Mouse (Mus musculus): ENCODE data around the gene Gm11444. TPM values are rescaled to one million over a fixed set of nuclear protein-coding genes. Genes with fewer than 3 reads are reported as not detected.
A peak's percentile ranks its signal among the peaks of the same experiment; 100 is the strongest.

Gm11444 gene
- polyA plus RNA-seq, 1 experiment from 2014 or later, result not detected

DNA sequence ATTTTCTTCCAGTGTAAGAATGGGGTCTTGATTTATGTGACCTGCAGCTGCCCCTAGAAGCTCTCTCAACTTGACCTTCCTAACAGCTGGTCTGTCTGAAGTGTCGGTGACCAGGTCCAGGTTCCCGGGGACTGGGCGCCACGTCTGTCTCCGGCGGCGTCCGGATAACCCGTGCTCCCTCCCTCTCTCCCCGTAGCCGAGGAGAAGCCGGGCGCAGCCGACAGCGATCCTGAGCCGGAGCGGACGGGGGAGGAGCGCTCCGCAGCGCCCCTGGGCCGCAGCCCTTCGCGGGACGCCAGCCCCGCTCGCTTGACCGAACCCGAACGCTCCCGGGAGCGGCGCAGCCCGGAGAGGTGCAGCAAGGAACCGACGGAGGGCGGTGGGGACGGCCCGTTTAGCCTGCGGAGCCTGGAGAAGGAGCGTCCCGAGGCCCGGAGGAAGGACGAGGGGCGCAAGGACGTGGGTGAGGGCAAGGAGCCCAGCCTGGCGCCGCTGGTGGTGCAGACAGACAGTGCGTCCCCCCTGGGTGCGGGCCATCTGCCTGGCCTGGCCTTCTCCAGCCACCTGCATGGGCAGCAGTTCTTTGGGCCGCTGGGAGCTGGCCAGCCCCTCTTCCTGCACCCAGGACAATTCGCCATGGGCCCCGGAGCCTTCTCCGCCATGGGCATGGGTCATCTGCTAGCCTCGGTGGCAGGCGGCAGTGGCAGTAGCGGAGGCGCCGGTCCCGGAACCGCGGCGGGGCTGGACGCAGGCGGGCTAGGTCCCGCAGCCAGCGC is 12.3 kb downstream of the Gm11444 start:
- no peaks in the 10 kb centered on the region for H3K27me3 ChIP-seq (ENCODE audit: insufficient read depth, low read length)
- peak overlapping the region; percentile 65 for H3K4me3 ChIP-seq (replicated peaks; ENCODE audit: low read depth, low read length)
- peaks cover 4% of the 10 kb centered on the region; the same call in 1 of the 2 replicates for H3K4me1 ChIP-seq (replicated peaks; ENCODE audit: insufficient read depth, low read length)
- TF ChIP-seq CTCF (IDR thresholded peaks at IDR 0.05; ENCODE audit: low read depth), result no peak
- peak overlapping the region; percentile 85 for H3K9ac ChIP-seq (ENCODE audit: low read depth, low read length)
- WGBS, result 5% methylated on average over 67 of the region's 67 CpGs
- no peaks in the 10 kb centered on the region for H3K9me3 ChIP-seq (replicated peaks; ENCODE audit: low read length)
- ATAC-seq (replicated peaks; ENCODE audit: low FRiP score, low read depth), result no peak
- H3K27ac ChIP-seq, result peak overlapping the region; percentile 96
- peak overlapping the region; percentile 72 for H3K4me2 ChIP-seq (ENCODE audit: low read length)
- H3K36me3 ChIP-seq (ENCODE audit: insufficient read depth, low read length), result peaks cover 31% of the 10 kb centered on the region; the same call in 1 of the 2 replicates
- DNase-seq (ENCODE audit: low spot score), result peak; percentile 49

DNA sequence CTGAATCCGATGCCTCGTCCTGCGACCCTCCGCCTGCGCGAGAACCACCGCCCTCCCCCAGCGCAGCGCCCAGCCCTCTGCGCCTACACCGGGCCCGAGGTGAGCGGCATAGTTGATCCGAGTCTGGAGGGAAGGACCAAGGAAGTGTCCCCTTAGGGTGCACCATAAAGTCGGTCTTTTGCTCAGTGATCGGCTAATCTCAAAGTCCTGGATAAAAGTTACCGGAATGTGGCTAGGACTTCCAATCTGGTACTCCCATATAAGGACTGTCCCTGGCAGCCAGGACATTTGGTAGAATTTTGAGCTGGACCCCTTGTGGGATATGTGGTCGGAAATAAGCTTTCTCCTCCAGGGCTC is 12.9 kb downstream of the Gm11444 start:
- peaks cover 31% of the 10 kb centered on the region; the same call in 1 of the 2 replicates for H3K36me3 ChIP-seq (ENCODE audit: insufficient read depth, low read length)
- peak overlapping the region; percentile 65 for H3K4me3 ChIP-seq (replicated peaks; ENCODE audit: low read depth, low read length)
- DNase-seq (ENCODE audit: low spot score), result no peak
- H3K4me2 ChIP-seq (ENCODE audit: low read length), result peak overlapping the region; percentile 72
- TF ChIP-seq CTCF (IDR thresholded peaks at IDR 0.05; ENCODE audit: low read depth), result no peak
- 9% methylated on average over 18 of the region's 18 CpGs for WGBS
- no peaks in the 10 kb centered on the region for H3K9me3 ChIP-seq (replicated peaks; ENCODE audit: low read length)
- H3K27me3 ChIP-seq (ENCODE audit: insufficient read depth, low read length), result no peaks in the 10 kb centered on the region
- peak overlapping the region; percentile 96 for H3K27ac ChIP-seq
- ATAC-seq (replicated peaks; ENCODE audit: low FRiP score, low read depth), result no peak
- H3K9ac ChIP-seq (ENCODE audit: low read depth, low read length), result peak overlapping the region; percentile 85
- peaks cover 4% of the 10 kb centered on the region; the same call in 1 of the 2 replicates for H3K4me1 ChIP-seq (replicated peaks; ENCODE audit: insufficient read depth, low read length)

DNA sequence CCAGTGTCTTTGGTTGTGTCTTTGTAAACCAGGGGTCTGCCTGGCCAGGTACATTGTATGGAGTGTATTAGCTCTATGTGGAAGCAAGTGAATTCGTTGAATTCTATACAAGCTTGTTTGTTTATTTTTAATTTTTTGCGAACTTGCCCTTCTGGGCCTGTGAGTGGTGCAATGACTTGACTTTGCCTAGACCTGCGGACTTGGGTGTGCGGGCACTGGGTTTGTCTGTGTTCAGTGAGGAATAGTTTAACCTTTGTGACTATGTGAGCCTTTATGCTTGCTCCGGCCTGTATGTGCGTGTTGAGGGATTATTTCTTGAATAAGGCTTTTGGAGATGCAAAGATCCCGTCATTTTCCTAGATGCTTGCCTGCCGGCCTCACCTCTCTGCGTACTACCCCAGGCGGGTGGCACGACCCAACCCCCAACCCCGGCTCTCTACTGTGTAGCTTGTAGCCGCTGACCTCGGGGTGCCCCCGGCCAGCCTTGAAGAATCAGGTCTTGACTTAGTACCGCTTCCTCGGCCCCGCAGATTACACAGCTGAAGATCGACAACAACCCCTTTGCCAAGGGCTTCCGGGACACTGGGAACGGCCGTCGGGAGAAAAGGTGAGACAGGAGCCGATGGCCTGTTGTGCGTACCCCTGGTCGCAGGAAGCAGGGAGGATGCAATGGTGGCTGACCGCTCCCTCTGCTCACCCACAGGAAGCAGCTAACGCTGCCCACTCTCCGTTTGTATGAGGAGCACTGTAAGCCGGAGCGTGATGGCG is 13.4 kb downstream of the Gm11444 start:
- DNase-seq (ENCODE audit: low spot score), result no peak
- H3K27me3 ChIP-seq (ENCODE audit: insufficient read depth, low read length), result no peaks in the 10 kb centered on the region

DNA sequence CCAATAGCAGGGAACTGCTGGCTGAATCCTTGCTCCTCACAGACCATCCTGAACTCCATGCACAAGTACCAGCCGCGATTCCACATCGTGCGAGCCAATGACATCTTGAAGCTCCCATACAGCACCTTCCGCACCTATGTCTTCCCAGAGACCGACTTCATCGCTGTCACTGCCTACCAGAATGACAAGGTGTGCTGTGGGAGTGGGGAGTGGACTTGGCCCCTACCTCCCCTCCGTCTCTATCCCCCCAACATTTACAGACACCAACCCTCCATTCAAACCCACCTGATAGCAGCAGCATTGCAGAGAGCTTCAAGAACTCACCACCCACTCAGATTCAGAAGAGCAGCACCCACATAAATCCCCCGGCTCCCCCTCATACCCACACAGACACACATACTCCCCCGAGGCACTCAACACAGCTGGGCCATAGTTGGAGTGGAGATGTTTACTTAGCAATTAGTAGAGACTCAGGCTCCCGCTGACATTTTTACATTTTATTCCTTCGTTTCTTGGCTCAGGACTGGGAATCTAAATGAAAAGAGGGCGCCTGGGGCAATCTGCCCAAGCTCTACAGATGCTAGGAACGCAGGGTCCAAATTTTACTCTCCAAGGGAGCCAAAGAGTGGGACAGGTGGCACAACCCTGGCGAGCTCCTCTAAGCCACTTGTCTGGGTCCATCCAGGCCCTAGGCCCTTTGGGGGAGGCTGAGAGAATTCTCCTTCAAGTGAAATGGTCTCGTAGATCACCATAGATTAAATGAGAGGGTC is 14.2 kb downstream of the Gm11444 start:
- Histone ChIP-seq H3K4me2 (ENCODE audit: low read length) (peak overlapping the region; percentile 72), H3K36me3 (ENCODE audit: insufficient read depth, low read length) (peaks cover 31% of the 10 kb centered on the region; the same call in 1 of the 2 replicates), H3K4me3 (replicated peaks; ENCODE audit: low read depth, low read length) (peak overlapping the region; percentile 65), H3K9me3 (replicated peaks; ENCODE audit: low read length) (no peaks in the 10 kb centered on the region), H3K9ac (ENCODE audit: low read depth, low read length) (peak overlapping the region; percentile 85), H3K4me1 (replicated peaks; ENCODE audit: insufficient read depth, low read length) (peaks cover 4% of the 10 kb centered on the region; the same call in 1 of the 2 replicates), H3K27me3 (ENCODE audit: insufficient read depth, low read length) (no peaks in the 10 kb centered on the region), H3K27ac (peak overlapping the region; percentile 96)
- 12% methylated on average over 16 of the region's 16 CpGs for WGBS
- DNase-seq (ENCODE audit: low spot score) (peak; percentile 60), ATAC-seq (replicated peaks; ENCODE audit: low FRiP score, low read depth) (no peak)
- no peak for TF ChIP-seq CTCF (IDR thresholded peaks at IDR 0.05; ENCODE audit: low read depth)

More for the DNA sequence above, 13.4 kb downstream of the Gm11444 start:
- no peak for ATAC-seq (replicated peaks; ENCODE audit: low FRiP score, low read depth)
- Histone ChIP-seq H3K27ac (peak overlapping the region; percentile 96), H3K4me1 (replicated peaks; ENCODE audit: insufficient read depth, low read length) (peaks cover 4% of the 10 kb centered on the region; the same call in 1 of the 2 replicates), H3K9me3 (replicated peaks; ENCODE audit: low read length) (no peaks in the 10 kb centered on the region), H3K36me3 (ENCODE audit: insufficient read depth, low read length) (peaks cover 31% of the 10 kb centered on the region; the same call in 1 of the 2 replicates), H3K4me3 (replicated peaks; ENCODE audit: low read depth, low read length) (peak overlapping the region; percentile 65), H3K9ac (ENCODE audit: low read depth, low read length) (peak overlapping the region; percentile 85), H3K4me2 (ENCODE audit: low read length) (peak overlapping the region; percentile 72)
- TF ChIP-seq CTCF (IDR thresholded peaks at IDR 0.05; ENCODE audit: low read depth), result no peak
- 10% methylated on average over 32 of the region's 32 CpGs for WGBS

DNA sequence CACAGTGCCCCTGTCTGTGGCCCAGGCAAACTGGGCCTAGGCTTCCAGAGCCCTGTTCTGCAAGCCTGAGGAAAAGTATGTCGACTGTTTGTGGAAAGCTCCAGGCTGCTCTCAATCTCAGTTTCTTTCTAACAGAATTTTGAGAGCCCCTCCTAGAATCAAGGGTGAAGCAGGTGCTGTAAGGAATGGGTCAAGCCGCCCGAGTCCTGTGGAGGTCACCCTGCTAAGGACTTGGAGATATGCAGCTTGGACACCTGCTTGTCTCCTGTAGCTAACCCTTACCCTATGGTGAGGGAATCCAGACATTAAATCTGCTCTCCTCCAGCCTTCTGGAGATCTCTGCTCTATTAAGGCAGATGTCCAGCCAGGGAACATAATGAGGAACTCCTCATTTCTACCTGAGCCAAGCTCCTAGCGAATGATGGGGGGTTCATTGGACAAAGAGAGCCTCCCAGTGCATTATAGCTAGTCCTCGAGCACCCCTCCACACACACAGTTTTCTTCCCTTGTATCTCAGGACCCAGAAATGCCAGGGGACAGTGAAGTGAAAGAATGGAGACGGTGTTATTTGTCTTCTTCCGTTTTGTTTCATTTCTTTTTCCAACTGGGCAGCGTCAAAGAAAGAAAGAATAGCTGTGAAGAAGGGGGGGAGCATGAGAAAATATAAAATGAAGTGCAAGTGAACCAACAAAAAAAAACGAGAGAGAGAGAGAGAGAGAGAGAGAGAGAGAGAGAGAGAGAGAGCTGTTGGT is 15.0 kb downstream of the Gm11444 start:
- no peak for TF ChIP-seq CTCF (IDR thresholded peaks at IDR 0.05; ENCODE audit: low read depth)
- Histone ChIP-seq H3K27ac (peak overlapping the region; percentile 96), H3K4me1 (replicated peaks; ENCODE audit: insufficient read depth, low read length) (peaks cover 10% of the 10 kb centered on the region), H3K9ac (ENCODE audit: low read depth, low read length) (peak overlapping the region; percentile 85), H3K27me3 (ENCODE audit: insufficient read depth, low read length) (no peaks in the 10 kb centered on the region), H3K4me3 (replicated peaks; ENCODE audit: low read depth, low read length) (peak overlapping the region; percentile 65), H3K36me3 (ENCODE audit: insufficient read depth, low read length) (peaks cover 23% of the 10 kb centered on the region; the same call in 1 of the 2 replicates), H3K9me3 (replicated peaks; ENCODE audit: low read length) (no peaks in the 10 kb centered on the region), H3K4me2 (ENCODE audit: low read length) (peak overlapping the region; percentile 72)
- DNase-seq (ENCODE audit: low spot score) (no peak), ATAC-seq (replicated peaks; ENCODE audit: low FRiP score, low read depth) (no peak)
- WGBS, result 20% methylated on average over 9 of the region's 9 CpGs

All from kidney, postnatal 0 days (tissue).